Mouse (Mus musculus) MEL (cell line): ENCODE results near the gene Dnm2. TPM values are rescaled to one million over a fixed set of nuclear protein-coding genes. Genes with fewer than 3 reads are reported as not detected.

ENCODE experiments used
- DNase-seq: peaks from one replicate; pipeline ENCODE4 v3.0.0; 2011; ENCODE audit warnings: low read depth, low spot score
- H3K27ac ChIP-seq: 2 replicates; pipeline ENCODE4 v1.5.1; 2012; ENCODE audit warnings: low read depth, mild to moderate bottlenecking, control low read depth, low read length, moderate library complexity; ENCODE audit not compliant: control insufficient read depth
- H3K27me3 ChIP-seq, 2 experiments: fragments of 150-350 bp in 1 of 2; sonication (generic) in 1 of 2; 2 replicates each; pipeline ENCODE4 v1.6.1; 2012; ENCODE audit warnings: low read length in 2 of 2, mild to moderate bottlenecking in 2 of 2, improper control_type of control experiment in 1 of 2, moderate library complexity in 1 of 2; ENCODE audit not compliant: insufficient read depth in 2 of 2, control insufficient read depth in 1 of 2
- H3K36me3 ChIP-seq, 2 experiments: 2 replicates each; pipeline ENCODE4 v1.6.1; 2012 to 2014; ENCODE audit warnings: low read length in 2 of 2, improper control_type of control experiment in 1 of 2, inconsistent platforms in 1 of 2, mild to moderate bottlenecking in 1 of 2; ENCODE audit not compliant: insufficient read depth in 2 of 2, control insufficient read depth in 1 of 2
- H3K4me1 ChIP-seq, 2 experiments: fragments of 150-350 bp in 1 of 2; sonication (generic) in 1 of 2; 2 replicates each; pipeline ENCODE4 v1.6.1; 2012; ENCODE audit warnings: low read length in 2 of 2, improper control_type of control experiment in 1 of 2, mild to moderate bottlenecking in 1 of 2; ENCODE audit not compliant: insufficient read depth in 2 of 2, control insufficient read depth in 1 of 2
- H3K4me3 ChIP-seq, 2 experiments: fragments of 150-350 bp in 1 of 2; sonication (generic) in 1 of 2; 2 replicates each; pipeline ENCODE4 v1.5.1; 2012; ENCODE audit warnings: low read depth in 2 of 2, low read length in 2 of 2, mild to moderate bottlenecking in 2 of 2, moderate library complexity in 2 of 2, control low read depth in 1 of 2, improper control_type of control experiment in 1 of 2; ENCODE audit not compliant: control insufficient read depth in 1 of 2, insufficient read depth in 1 of 2
- H3K79me2 ChIP-seq: 2 replicates; pipeline ENCODE4 v1.6.1; 2012; ENCODE audit warnings: mild to moderate bottlenecking, low read length, moderate library complexity; ENCODE audit not compliant: control insufficient read depth, poor library complexity, insufficient read depth
- H3K9ac ChIP-seq: 2 replicates; pipeline ENCODE4 v1.6.1; 2012; ENCODE audit warnings: low read depth, mild to moderate bottlenecking, control low read depth, low read length, moderate library complexity; ENCODE audit not compliant: control insufficient read depth, poor library complexity, severe bottlenecking
- H3K9me3 ChIP-seq: fragments of 150-350 bp; sonication (generic); replicated peaks from 2 replicates; pipeline ENCODE4 v1.6.1; 2012; ENCODE audit warnings: mild to moderate bottlenecking, low read length, improper control_type of control experiment, moderate library complexity; ENCODE audit not compliant: insufficient read depth
- CHD1 ChIP-seq: IDR thresholded peaks from 2 replicates; pipeline ENCODE4 v1.6.1; 2012; ENCODE audit warnings: low read depth, mild to moderate bottlenecking, inconsistent platforms, low read length, improper control_type of control experiment
- CHD2 ChIP-seq: IDR thresholded peaks from 2 replicates; pipeline ENCODE4 v1.6.1; 2011; ENCODE audit warnings: low read length, improper control_type of control experiment
- E2F4 ChIP-seq: IDR thresholded peaks from 2 replicates; pipeline ENCODE4 v1.6.1; 2011; ENCODE audit warnings: low read depth, low read length, improper control_type of control experiment, borderline replicate concordance
- EP300 ChIP-seq, 2 experiments: IDR thresholded peaks; 2 replicates each; pipeline ENCODE4 v1.6.1; 2011; ENCODE audit warnings: improper control_type of control experiment in 2 of 2, low read length in 2 of 2, low read depth in 1 of 2, mild to moderate bottlenecking in 1 of 2
- HCFC1 ChIP-seq: IDR thresholded peaks from 2 replicates; pipeline ENCODE4 v1.6.1; 2012; ENCODE audit warnings: low read depth, mild to moderate bottlenecking, inconsistent platforms, low read length, improper control_type of control experiment, moderate library complexity
- MAFK ChIP-seq: IDR thresholded peaks from 2 replicates; pipeline ENCODE4 v1.6.1; 2011; ENCODE audit warnings: low read depth, mild to moderate bottlenecking, low read length, improper control_type of control experiment, borderline replicate concordance
- MAX ChIP-seq: IDR thresholded peaks from 2 replicates; pipeline ENCODE4 v1.6.1; 2011; ENCODE audit warnings: low read length, improper control_type of control experiment
- MAZ ChIP-seq: IDR thresholded peaks from 2 replicates; pipeline ENCODE4 v1.6.1; 2012; ENCODE audit warnings: low read depth, mild to moderate bottlenecking, inconsistent platforms, low read length, improper control_type of control experiment
- MEF2A ChIP-seq: IDR thresholded peaks from 2 replicates; pipeline ENCODE4 v1.6.1; 2014; ENCODE audit warnings: low read depth, mild to moderate bottlenecking, inconsistent platforms, low read length, improper control_type of control experiment; ENCODE audit not compliant: poor library complexity, insufficient replicate concordance, severe bottlenecking; ENCODE audit errors: extremely low read depth
- MYB ChIP-seq: IDR thresholded peaks from 2 replicates; pipeline ENCODE4 v1.6.1; 2011; ENCODE audit warnings: mild to moderate bottlenecking, low read depth, low read length, improper control_type of control experiment
- POLR2AphosphoS2 ChIP-seq: IDR thresholded peaks from 2 replicates; pipeline ENCODE4 v1.6.1; 2011; ENCODE audit warnings: low read length, improper control_type of control experiment
- POLR2AphosphoS5 ChIP-seq: IDR thresholded peaks from 2 replicates; pipeline ENCODE4 v1.6.1; 2012; ENCODE audit warnings: low read depth, borderline replicate concordance, mild to moderate bottlenecking, inconsistent platforms, low read length, moderate library complexity, mixed read lengths
- RCOR1 ChIP-seq: IDR thresholded peaks from 2 replicates; pipeline ENCODE4 v1.6.1; 2012; ENCODE audit warnings: low read depth, mild to moderate bottlenecking, inconsistent platforms, low read length, improper control_type of control experiment
- SMC3 ChIP-seq: IDR thresholded peaks from 2 replicates; pipeline ENCODE4 v1.6.1; 2011; ENCODE audit warnings: low read depth, low read length, improper control_type of control experiment
- UBTF ChIP-seq: IDR thresholded peaks from 2 replicates; pipeline ENCODE4 v1.6.1; 2012; ENCODE audit warnings: low read depth, mild to moderate bottlenecking, inconsistent platforms, low read length, improper control_type of control experiment, moderate library complexity, borderline replicate concordance; ENCODE audit not compliant: insufficient read depth
- USF1 ChIP-seq: IDR thresholded peaks from 2 replicates; pipeline ENCODE4 v1.6.1; 2014; ENCODE audit warnings: low read depth, mild to moderate bottlenecking, inconsistent platforms, low read length, improper control_type of control experiment, moderate library complexity
- USF2 ChIP-seq, 2 experiments: IDR thresholded peaks; 2 replicates each; pipeline ENCODE4 v1.6.1; 2011 to 2012; ENCODE audit warnings: improper control_type of control experiment in 2 of 2, low read length in 2 of 2, borderline replicate concordance in 1 of 2, inconsistent platforms in 1 of 2, low read depth in 1 of 2, mild to moderate bottlenecking in 1 of 2; ENCODE audit not compliant: insufficient read depth in 1 of 2
- ZC3H11A ChIP-seq: IDR thresholded peaks from 2 replicates; pipeline ENCODE4 v1.6.1; 2012; ENCODE audit warnings: low read depth, mild to moderate bottlenecking, inconsistent platforms, low read length, improper control_type of control experiment
- ZKSCAN1 ChIP-seq: IDR thresholded peaks from 2 replicates; pipeline ENCODE4 v1.6.1; 2012; ENCODE audit warnings: low read depth, mild to moderate bottlenecking, inconsistent platforms, low read length, improper control_type of control experiment, moderate library complexity
- ZNF384 ChIP-seq: IDR thresholded peaks from 2 replicates; pipeline ENCODE4 v1.6.1; 2012; ENCODE audit warnings: low read depth, mild to moderate bottlenecking, inconsistent platforms, low read length, improper control_type of control experiment
- polyA plus RNA-seq, 2 experiments: library from polyadenylated mRNA; stranded (reverse) in 1 of 2; unstranded in 1 of 2; fragments of >175 nt in 1 of 2; fragments of >200 nt in 1 of 2; gene quantifications; 2 replicates each; pipeline versions ENCODE4 v1.2.1 to v1.2.4; 2012; ENCODE audit warnings: low replicate concordance in 2 of 2, low read depth in 1 of 2; ENCODE audit not compliant: insufficient read length in 2 of 2, insufficient read depth in 1 of 2, missing spikeins in 1 of 2
- total RNA-seq: library from RNA; depleted of rRNA; stranded (reverse); fragments of 300-350 nt; gene quantifications from 2 replicates; pipeline ENCODE4 v1.2.3, GENCODE M21; 2012

The Dnm2 gene
- total and polyA plus RNA-seq, 3 experiments = 117 to 832 (median 237) TPM

GRCm38 (mm10) chr9:21439456-21439855 lies 14.7 kb downstream of the Dnm2 start (continued):
- TF ChIP-seq USF2 (IDR thresholded peaks at IDR 0.05; ENCODE audit: borderline replicate concordance in 1 of 2, insufficient read depth in 1 of 2, low read depth in 1 of 2, low read length in 2 of 2) = 0 out of 4 replicates have a peak, but pooled peaks of 1 of the 2 experiments have one; percentile 29
- peak; percentile 40; the same call in 1 of the 2 replicates for TF ChIP-seq RCOR1
- peak; percentile 63 for TF ChIP-seq HCFC1
- no peak for TF ChIP-seq ZNF384
- peak; percentile 86; the same call in 1 of the 2 replicates for TF ChIP-seq MAZ
- peak; percentile 51 for TF ChIP-seq ZKSCAN1
- TF ChIP-seq SMC3 = no peak; the same call in 1 of the 2 replicates
- no peak for TF ChIP-seq UBTF
- no peak for TF ChIP-seq E2F4
- TF ChIP-seq POLR2AphosphoS5 = no peak
- peak; percentile 89 for TF ChIP-seq POLR2AphosphoS2
- peak; percentile 95 for TF ChIP-seq MAX
- peak; percentile 55 to 88; a peak in 3 of 4 replicates for TF ChIP-seq EP300 (IDR thresholded peaks at IDR 0.05; ENCODE audit: low read depth in 1 of 2, low read length in 2 of 2)
- TF ChIP-seq MAFK = 0 out of 2 replicates have a peak, but pooled peaks have one; percentile 62
- no peak for TF ChIP-seq MYB
- TF ChIP-seq USF1 = peak; percentile 77; the same call in 1 of the 2 replicates
- TF ChIP-seq ZC3H11A = no peak
- TF ChIP-seq MEF2A = peak; percentile 78; the same call in 1 of the 2 replicates

- Histone ChIP-seq H3K9me3 (no peaks in the 10 kb centered on the region), H3K36me3 (peaks cover 44 to 47% of the 10 kb centered on the region in 2 experiments), H3K79me2 (peaks cover 72% of the 10 kb centered on the region), H3K4me1 (peaks cover 46 to 52% of the 10 kb centered on the region in 2 experiments), H3K9ac (peak overlapping the region; percentile 55)
- DNase-seq = no peak
- TF ChIP-seq POLR2AphosphoS5 (peak; percentile 36; the same call in 1 of the 2 replicates), E2F4 (no peak), POLR2AphosphoS2 (0 out of 2 replicates have a peak, but pooled peaks have one; percentile 15), CHD1 (peak; percentile 42; the same call in 1 of the 2 replicates), CHD2 (no peak)
- TF ChIP-seq, all 39 proteins: peak for 3
- peak overlapping the region; percentile 72 for H3K27ac ChIP-seq
- no peak overlapping the region for H3K4me3 ChIP-seq
- no peaks in the 10 kb centered on the region for H3K27me3 ChIP-seq
Observed at GRCm38 (mm10) chr9:21439914-21440313, 15.2 kb downstream of the Dnm2 start.
